Mouse (Mus musculus) heart, embryonic 16.5 days (tissue): ENCODE data around the gene Mtss1l. TPM values are rescaled to one million over a fixed set of nuclear protein-coding genes. Genes with fewer than 3 reads are reported as not detected.
A peak's percentile ranks its signal among the peaks of the same experiment; 100 is the strongest.

Experiments
- ATAC-seq: fragments of 200-750 bp; cut with Nextera tagmentation; replicated peaks from 2 replicates; pipeline ENCODE4 v1.8.0; 2017; ENCODE audit warnings: moderate number of reproducible peaks; ENCODE audit not compliant: insufficient read depth, low FRiP score; ENCODE audit errors: extremely low read depth
- H3K27ac ChIP-seq: fragments of 300-500 bp; sonication (generic); 2 replicates; pipeline ENCODE4 v1.5.1; 2014; ENCODE audit warnings: mild to moderate bottlenecking, low read length, control low read depth, moderate library complexity
- H3K27me3 ChIP-seq: fragments of 300-500 bp; sonication (generic); 2 replicates; pipeline ENCODE4 v1.6.1; 2014; ENCODE audit warnings: low read length, mixed read lengths; ENCODE audit not compliant: control insufficient read depth, insufficient read depth
- H3K36me3 ChIP-seq: fragments of 300-500 bp; sonication (generic); 2 replicates; pipeline ENCODE4 v1.6.1; 2014; ENCODE audit not compliant: control insufficient read depth, insufficient read depth
- H3K4me1 ChIP-seq: fragments of 300-500 bp; sonication (generic); 2 replicates; pipeline ENCODE4 v1.6.1; 2014; ENCODE audit warnings: low read length, mixed read lengths; ENCODE audit not compliant: control insufficient read depth, insufficient read depth
- H3K4me2 ChIP-seq: fragments of 300-500 bp; sonication (generic); 2 replicates; pipeline ENCODE4 v1.6.1; 2014; ENCODE audit warnings: low read depth, mild to moderate bottlenecking, control low read depth, low read length
- H3K4me3 ChIP-seq: fragments of 300-500 bp; sonication (generic); 2 replicates; pipeline ENCODE4 v1.5.1; 2014; ENCODE audit warnings: mild to moderate bottlenecking, control low read depth, low read length
- H3K9ac ChIP-seq: fragments of 300-500 bp; sonication (generic); 2 replicates; pipeline ENCODE4 v1.6.1; 2014; ENCODE audit warnings: low read length, control low read depth
- H3K9me3 ChIP-seq: fragments of 300-500 bp; sonication (generic); replicated peaks from 2 replicates; pipeline ENCODE4 v1.6.1; 2016; ENCODE audit warnings: low read length; ENCODE audit not compliant: control insufficient read depth
- WGBS: fragments of 180-500 bp; shearing (Covaris S2); extraction: QIAGEN DNeasy Blood & Tissue Kit; methylation state at CpG from one replicate; pipeline ENCODE4 v1.1.7; 2014; 5-methylcytosine and 5-hydroxymethylcytosine counted together
- polyA plus RNA-seq: library from polyadenylated mRNA; unstranded; fragments of >200 nt; fragmentation: Nextera tagmentation; extraction: Ambion mirVana; gene quantifications from 2 replicates; pipeline ENCODE4 v1.2.1, GENCODE M21; 2015

Mtss1l gene
- polyA plus RNA-seq, 1 experiment from 2014 or later = 4.5 TPM

DNA sequence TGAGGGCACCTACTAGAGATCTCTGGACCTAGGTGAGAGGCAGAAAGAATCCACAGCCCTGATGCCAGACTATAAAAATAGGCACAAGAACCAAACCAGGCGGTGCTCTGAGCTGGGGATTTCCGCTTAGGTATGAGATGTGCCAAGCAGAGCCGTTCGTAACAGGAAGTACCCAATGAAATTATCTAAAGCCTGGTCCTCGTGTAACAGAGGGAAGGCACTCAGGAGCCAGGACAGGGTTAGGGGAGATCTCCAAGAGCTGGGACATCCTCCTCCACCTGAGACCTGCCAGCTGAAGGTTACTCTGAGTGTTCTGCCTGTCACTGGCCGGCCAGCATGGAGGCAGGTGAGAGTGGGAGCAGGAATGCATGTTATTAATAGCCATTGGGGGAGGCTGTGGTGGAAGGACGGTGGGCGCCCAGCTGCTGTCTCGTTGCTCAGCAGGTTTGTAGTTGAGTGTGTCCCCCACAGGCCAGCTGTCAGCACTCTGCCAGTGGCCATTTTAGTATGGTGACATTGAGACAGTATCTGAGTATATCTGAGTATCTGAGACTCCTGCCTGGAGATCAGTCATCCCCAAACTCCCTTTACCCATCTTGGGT lies 17.7 kb upstream of the Mtss1l start:
- Histone ChIP-seq H3K27ac (peak overlapping the region; percentile 67), H3K4me2 (no peak overlapping the region), H3K4me3 (no peak overlapping the region), H3K9ac (peak overlapping the region; percentile 7), H3K36me3 (no peaks in the 10 kb centered on the region), H3K9me3 (no peaks in the 10 kb centered on the region), H3K4me1 (peaks cover 34% of the 10 kb centered on the region), H3K27me3 (no peaks in the 10 kb centered on the region)
- 34% methylated on average over 9 of the region's 9 CpGs for WGBS
- ATAC-seq = peak; percentile 20; the same call in 1 of the 2 replicates

DNA sequence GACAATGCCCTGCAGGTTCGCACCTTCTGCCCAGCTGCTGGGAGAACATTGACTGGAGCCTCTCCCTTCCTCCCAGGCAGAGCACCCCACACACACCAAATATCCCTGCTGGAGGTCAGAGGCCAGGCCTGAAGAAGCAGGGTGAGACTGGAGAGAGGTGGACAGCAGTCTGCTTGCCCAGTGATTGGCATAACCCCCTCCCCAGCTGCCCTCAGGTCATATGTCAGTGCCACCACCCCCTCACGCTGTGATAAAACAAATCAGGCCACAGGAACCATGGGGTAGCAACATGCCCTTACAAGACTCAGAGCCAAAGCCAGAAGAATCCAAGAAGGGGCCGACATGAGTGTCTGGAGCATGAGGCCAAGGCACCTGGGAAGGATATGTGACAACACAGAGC lies 17.2 kb upstream of the Mtss1l start:
- H3K9ac ChIP-seq = no peak overlapping the region
- 71% methylated on average over 3 of the region's 3 CpGs for WGBS
- H3K4me3 ChIP-seq = no peak overlapping the region
- no peaks in the 10 kb centered on the region for H3K27me3 ChIP-seq
- no peak overlapping the region for H3K4me2 ChIP-seq
- H3K4me1 ChIP-seq = peaks cover 34% of the 10 kb centered on the region
- no peaks in the 10 kb centered on the region for H3K36me3 ChIP-seq
- no peak overlapping the region for H3K27ac ChIP-seq
- no peak for ATAC-seq
- H3K9me3 ChIP-seq = no peaks in the 10 kb centered on the region

DNA sequence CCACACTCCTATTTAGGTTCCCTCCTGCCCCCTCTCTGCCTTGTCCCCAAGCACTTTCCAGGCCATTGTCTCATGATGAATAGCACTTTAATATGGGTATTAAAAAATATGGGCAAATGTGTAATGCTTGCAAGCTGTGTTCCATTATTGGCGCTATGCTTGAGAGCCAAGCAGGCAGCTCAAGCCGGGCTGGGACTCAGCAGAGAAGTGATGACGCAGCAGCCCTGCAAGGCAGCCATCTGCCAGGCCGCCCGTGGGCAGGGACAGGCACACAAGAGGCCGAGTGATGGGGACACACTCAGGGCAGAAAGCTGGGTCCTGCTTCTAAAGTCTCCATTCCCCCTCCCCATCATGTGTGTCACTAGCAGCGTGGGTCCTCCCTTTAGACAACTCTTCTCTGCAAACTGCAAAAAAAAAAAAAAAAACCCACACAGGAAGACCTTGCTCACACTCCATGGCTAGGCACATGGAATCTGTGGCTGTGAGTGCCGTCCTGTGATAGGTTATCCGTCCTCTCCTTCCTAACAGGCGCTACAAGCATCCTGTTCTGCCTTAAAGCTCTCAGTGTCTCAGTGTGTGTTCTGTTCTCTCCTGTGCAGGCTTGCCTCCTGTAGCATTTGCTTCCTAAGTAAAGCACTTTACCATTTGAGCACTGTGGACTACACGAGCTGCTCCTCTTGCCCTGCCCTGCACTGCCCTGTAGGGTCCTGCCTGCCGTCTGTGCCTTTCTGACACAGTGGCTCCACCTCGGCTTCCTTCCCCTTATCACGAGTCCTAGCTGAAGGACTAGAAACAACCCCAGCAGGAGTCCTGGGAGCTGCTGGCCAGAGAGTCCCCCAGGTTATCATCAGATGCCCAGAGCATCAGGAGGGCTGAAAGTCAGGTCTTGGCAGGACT lies 15.6 kb upstream of the Mtss1l start:
- H3K9me3 ChIP-seq = no peaks in the 10 kb centered on the region
- no peaks in the 10 kb centered on the region for H3K27me3 ChIP-seq
- H3K4me2 ChIP-seq = no peak overlapping the region
- H3K4me3 ChIP-seq = no peak overlapping the region
- no peaks in the 10 kb centered on the region for H3K36me3 ChIP-seq
- H3K9ac ChIP-seq = no peak overlapping the region
- WGBS = 42% methylated on average over 14 of the region's 14 CpGs
- peak overlapping the region; percentile 37; the same call in 1 of the 2 replicates for H3K27ac ChIP-seq
- 0 out of 2 replicates have a peak, but pooled peaks have one; percentile 18 for ATAC-seq
- peaks cover 45% of the 10 kb centered on the region for H3K4me1 ChIP-seq

DNA sequence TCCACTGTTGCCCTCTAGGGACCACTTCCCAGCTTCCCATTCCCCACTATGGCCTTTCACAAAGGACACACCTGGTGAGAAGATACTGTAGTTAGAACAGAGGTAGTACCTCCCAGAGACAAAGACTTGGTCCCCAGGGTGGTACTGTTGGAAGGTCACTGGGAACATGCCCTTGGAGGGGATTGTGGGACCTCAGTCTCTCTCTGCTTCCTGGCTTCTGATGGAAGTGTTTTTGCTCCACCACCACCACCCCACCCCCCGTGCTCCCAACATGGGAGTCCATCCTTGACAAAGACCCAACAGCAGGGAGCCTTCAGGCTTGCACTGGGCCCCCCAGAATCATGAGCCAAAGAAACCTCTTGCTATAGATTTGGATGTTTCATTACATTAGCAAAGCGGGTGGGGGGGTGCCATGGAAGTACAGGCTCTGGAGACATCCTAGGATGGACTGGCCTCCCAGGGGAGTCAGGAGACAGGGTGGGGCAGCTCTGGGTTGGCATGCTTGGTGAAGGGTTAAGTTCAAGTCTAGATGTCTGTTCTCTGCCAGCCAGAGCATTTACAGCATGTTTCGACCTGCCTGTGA lies 14.9 kb upstream of the Mtss1l start:
- Histone ChIP-seq H3K27ac (no peak overlapping the region), H3K27me3 (no peaks in the 10 kb centered on the region), H3K4me2 (no peak overlapping the region), H3K36me3 (no peaks in the 10 kb centered on the region), H3K4me3 (no peak overlapping the region), H3K4me1 (peaks cover 52% of the 10 kb centered on the region), H3K9ac (no peak overlapping the region), H3K9me3 (no peaks in the 10 kb centered on the region)
- no peak for ATAC-seq
- WGBS = 94% methylated on average over 3 of the region's 3 CpGs

DNA sequence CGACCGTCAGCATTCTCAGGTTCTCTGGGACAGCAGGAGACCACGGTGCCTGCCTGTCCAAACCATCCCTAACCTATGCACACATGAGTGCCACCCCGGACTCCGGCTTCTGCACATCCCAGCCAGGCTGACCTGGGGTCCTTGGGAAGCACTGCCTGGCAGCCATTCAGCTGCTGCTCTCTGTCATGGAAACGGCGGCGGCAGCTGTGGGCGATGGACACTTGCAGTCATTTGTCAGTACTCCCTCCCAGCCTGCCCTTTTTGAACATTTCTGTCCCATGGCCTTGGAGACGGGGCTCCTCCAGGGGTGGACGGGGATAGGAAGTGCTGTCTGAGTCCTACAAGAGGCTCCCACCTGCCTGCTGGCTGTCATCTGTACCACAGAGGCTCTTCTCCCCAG lies 12.8 kb upstream of the Mtss1l start:
- no peaks in the 10 kb centered on the region for H3K36me3 ChIP-seq
- no peaks in the 10 kb centered on the region for H3K9me3 ChIP-seq
- no peak for ATAC-seq
- no peak overlapping the region for H3K27ac ChIP-seq
- 84% methylated on average over 11 of the region's 11 CpGs for WGBS
- no peaks in the 10 kb centered on the region for H3K27me3 ChIP-seq
- no peak overlapping the region for H3K4me2 ChIP-seq
- no peak overlapping the region for H3K9ac ChIP-seq
- no peak overlapping the region for H3K4me3 ChIP-seq
- H3K4me1 ChIP-seq = peaks cover 66% of the 10 kb centered on the region

DNA sequence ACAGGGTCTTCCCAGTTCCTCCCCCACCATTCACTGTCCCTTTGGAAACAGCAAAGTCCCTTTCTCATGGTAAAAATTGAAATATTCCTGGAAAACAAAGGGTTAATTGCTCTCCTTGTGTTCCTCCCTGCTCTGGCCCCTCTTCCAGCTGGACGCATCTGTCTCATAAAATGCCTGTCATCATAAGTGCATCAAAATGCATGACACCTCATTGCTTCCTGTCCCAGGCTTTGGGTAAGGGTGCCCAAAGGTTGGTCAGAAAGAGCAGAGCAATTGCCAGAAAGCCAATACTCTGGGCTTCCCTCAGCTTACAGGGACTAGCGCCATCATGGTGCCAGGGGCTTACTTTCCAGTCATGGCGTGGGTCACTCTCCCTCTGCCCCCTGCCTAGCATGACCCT lies 10.7 kb upstream of the Mtss1l start:
- no peak overlapping the region for H3K4me3 ChIP-seq
- WGBS = 48% methylated on average over 3 of the region's 3 CpGs
- no peaks in the 10 kb centered on the region for H3K9me3 ChIP-seq
- H3K36me3 ChIP-seq = no peaks in the 10 kb centered on the region
- no peaks in the 10 kb centered on the region for H3K27me3 ChIP-seq
- no peak overlapping the region for H3K4me2 ChIP-seq
- no peak for ATAC-seq
- peaks cover 64% of the 10 kb centered on the region for H3K4me1 ChIP-seq
- peak overlapping the region; percentile 87 for H3K27ac ChIP-seq
- H3K9ac ChIP-seq = peak overlapping the region; percentile 59; the same call in 1 of the 2 replicates

DNA sequence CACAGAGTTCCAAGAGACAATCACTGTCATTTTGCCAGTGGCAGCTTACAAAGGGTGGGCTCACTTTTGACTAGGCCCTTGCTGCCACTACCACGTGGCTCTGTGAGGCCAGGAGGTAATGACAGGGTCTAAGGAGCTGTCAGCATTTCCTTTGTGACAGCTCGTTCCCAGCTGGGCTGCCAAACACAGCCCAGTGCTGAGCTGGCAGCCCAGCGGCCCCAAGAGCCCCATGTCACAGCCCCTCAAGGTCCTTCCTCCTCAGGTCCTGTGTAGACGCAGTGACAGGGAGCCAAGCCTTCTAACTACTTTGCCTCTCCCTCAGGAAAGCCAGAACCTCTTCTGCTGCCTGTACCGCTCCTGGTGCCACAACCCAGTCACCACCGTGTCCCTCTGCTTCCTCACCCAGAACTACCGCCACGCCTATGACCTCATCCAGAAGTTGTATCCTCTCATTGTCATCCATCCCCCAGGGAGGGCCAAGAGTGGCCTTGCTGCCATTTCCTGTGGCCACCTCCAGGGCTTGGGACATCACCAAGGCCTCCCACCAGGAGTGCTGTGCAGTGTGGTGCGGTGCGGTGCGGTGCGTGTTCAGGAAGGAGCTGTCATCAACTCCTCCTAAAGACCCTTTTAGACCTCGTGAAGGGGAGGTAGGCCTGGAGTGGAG lies 9.9 kb upstream of the Mtss1l start:
- no peaks in the 10 kb centered on the region for H3K27me3 ChIP-seq
- H3K4me2 ChIP-seq = no peak overlapping the region
- peak; percentile 73 for ATAC-seq
- H3K9me3 ChIP-seq = no peaks in the 10 kb centered on the region
- peak overlapping the region; percentile 59 for H3K9ac ChIP-seq
- WGBS = 28% methylated on average over 13 of the region's 13 CpGs
- no peak overlapping the region for H3K4me3 ChIP-seq
- peak overlapping the region; percentile 87 for H3K27ac ChIP-seq
- peaks cover 64% of the 10 kb centered on the region for H3K4me1 ChIP-seq
- no peaks in the 10 kb centered on the region for H3K36me3 ChIP-seq

DNA sequence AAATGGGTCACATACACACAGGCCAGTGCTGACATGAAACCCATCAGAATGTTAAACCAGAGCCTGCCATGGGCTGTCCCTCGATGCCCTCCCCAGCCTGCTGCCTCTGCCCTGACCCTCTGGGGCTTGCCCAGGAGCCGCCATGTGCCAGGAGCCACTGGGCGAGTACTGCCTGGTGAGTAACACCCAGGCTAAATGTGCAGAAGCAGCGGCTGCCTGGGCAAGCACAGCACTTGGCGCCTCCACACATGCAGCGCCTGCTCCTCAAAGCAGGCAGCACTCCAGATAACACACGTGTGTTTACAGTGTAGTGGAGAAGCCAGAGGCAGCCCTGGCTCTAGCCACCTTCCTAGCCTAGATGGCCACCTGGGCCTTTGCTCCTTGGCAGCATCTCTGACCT lies 8.2 kb upstream of the Mtss1l start:
- ATAC-seq = no peak
- Histone ChIP-seq H3K27me3 (no peaks in the 10 kb centered on the region), H3K4me1 (peaks cover 71% of the 10 kb centered on the region), H3K27ac (peak overlapping the region; percentile 34), H3K4me3 (no peak overlapping the region), H3K36me3 (no peaks in the 10 kb centered on the region), H3K9me3 (no peaks in the 10 kb centered on the region), H3K4me2 (no peak overlapping the region), H3K9ac (no peak overlapping the region)
- WGBS = 59% methylated on average over 7 of the region's 7 CpGs
